Mouse (Mus musculus) neutrophil, adult 65 days (primary cell): ENCODE data around the gene Gm7849. TPM values are rescaled to one million over a fixed set of nuclear protein-coding genes. Genes with fewer than 3 reads are reported as not detected.

Experiments used
- total RNA-seq: library from RNA; stranded (reverse); gene quantifications from 2 replicates; pipeline ENCODE4 v1.2.4, GENCODE M21; 2023

Gene Gm7849
- total RNA-seq = not detected in 2 replicates

DNA sequence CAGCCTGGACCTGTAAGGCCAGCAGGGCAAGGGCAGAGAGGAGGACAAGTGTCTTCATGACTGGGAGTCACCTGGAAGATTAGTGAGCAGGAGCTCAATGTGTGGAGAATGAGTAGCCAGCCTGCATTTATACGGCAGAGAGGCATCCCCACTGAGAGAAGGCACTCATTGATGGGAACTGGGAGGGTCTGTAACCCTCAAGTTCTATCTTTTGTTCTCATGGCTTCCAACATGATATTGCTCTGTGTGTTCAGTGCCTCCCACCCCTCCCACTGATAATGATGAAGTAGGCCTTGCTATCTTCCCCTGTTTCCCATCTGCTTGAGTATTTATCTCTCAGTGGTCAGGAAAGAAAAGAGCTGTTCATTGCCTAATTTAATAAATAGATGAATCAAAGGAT is at the start of gene Gm7849:
TSS of gene Gm7849 (minus strand) at position 101 of the 400 bp plus-strand sequence.

DNA sequence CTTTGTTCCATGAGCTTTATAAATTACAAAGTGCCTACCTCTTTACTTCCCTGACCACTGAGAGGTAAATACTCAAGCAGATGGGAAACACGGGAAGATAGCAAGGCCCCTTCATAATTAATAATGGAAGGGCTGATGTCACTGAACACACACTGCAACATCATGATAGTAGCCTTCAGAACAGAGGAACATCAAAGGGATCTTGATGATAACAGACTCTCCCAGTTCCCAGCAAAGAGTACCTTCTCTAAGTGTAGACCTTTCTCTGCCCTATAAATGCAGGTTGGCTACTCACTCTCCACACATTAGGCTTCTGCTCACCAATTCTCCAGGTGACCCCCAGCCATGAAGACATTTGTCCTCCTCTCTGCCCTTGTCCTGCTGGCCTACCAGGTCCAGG is 29.2 kb downstream of the Gm7849 start, which contains the start of gene Defa36:
TSS of gene Defa36 (plus strand) at position 301 of the 400 bp plus-strand sequence.

Other genes with a start within 250 kb of the Gm7849 start
- not detected in 2 replicates for gene Gm15292, start 206.8 kb downstream of the Gm7849 start, total RNA-seq
- not detected in 2 replicates for gene Defa27, start 141.0 kb downstream of the Gm7849 start, total RNA-seq
- gene Defa29, start 129.5 kb downstream of the Gm7849 start, total RNA-seq = not detected in 2 replicates
- not detected in 2 replicates for gene Defa2, start 78.0 kb downstream of the Gm7849 start, total RNA-seq
- gene Defa33, start 64.7 kb downstream of the Gm7849 start, total RNA-seq = not detected in 2 replicates
- gene Defa36, start 29.1 kb downstream of the Gm7849 start, total RNA-seq = not detected in 2 replicates
- gene Defa20, start 52.7 kb upstream of the Gm7849 start, total RNA-seq = not detected in 2 replicates
- not detected in 2 replicates for gene Defa32, start 72.5 kb upstream of the Gm7849 start, total RNA-seq
- not detected in 2 replicates for gene Defa37, start 108.8 kb upstream of the Gm7849 start, total RNA-seq
- not detected in 2 replicates for gene Defa28, start 126.4 kb upstream of the Gm7849 start, total RNA-seq
- gene Gm7861, start 137.9 kb upstream of the Gm7849 start, total RNA-seq = not detected in 2 replicates
- not detected in 2 replicates for gene Defa26, start 161.6 kb upstream of the Gm7849 start, total RNA-seq
- gene Defa17, start 199.2 kb upstream of the Gm7849 start, total RNA-seq = not detected in 2 replicates
- gene Defa34, start 209.2 kb upstream of the Gm7849 start, total RNA-seq = not detected in 2 replicates
- gene AY761184, start 247.1 kb upstream of the Gm7849 start, total RNA-seq = not detected in 2 replicates